Mouse (Mus musculus): Measurements from ENCODE around the gene Hint3. TPM values are rescaled to one million over a fixed set of nuclear protein-coding genes. Genes with fewer than 3 reads are reported as not detected.
"Not testable (repeated sequence)": the region's sequence is repeated elsewhere in the genome, so short reads cannot be mapped to it uniquely, and the experiment has no call there.

Gene Hint3
- 10 to 100 TPM; 79.6 to 89.7 TPM for total RNA-seq (2021)

- no peak for DNase-seq
- intact Hi-C loops (cut with DNase I), result no loop called here
Observed at GRCm38 (mm10) chr10:30629513-30629912, at the start of gene Hint3. Gene Hint3, minus strand, starts transcription at chr10:30629632.

- intact Hi-C loops (cut with DNase I), result no loop called here
- no peak for DNase-seq
Observed at GRCm38 (mm10) chr10:30678051-30678450, 48.6 kb upstream of the Hint3 start.

GRCm38 (mm10) chr10:30674825-30675224 lies 45.4 kb upstream of the Hint3 start:
- DNase-seq, result no peak
- intact Hi-C loops (cut with DNase I), result no loop called here

GRCm38 (mm10) chr10:30666580-30666979 lies 37.1 kb upstream of the Hint3 start:
- no peak for DNase-seq
- intact Hi-C loops (cut with DNase I), result no loop called here

- no peak for DNase-seq
- intact Hi-C loops (cut with DNase I), result loop anchor here (5.0 kb wide), 1 partner anchor 152 kb away; no protein-coding TSS in a partner anchor
Observed at GRCm38 (mm10) chr10:30660564-30661328, 31.3 kb upstream of the Hint3 start.

- intact Hi-C loops (cut with DNase I), result no loop called here
- DNase-seq, result no peak
Observed at GRCm38 (mm10) chr10:30655655-30656054, 26.2 kb upstream of the Hint3 start.

GRCm38 (mm10) chr10:30647681-30648080 lies 18.2 kb upstream of the Hint3 start:
- no peak for DNase-seq
- intact Hi-C loops (cut with DNase I), result no loop called here

- no peak for DNase-seq
- intact Hi-C loops (cut with DNase I), result no loop called here
Observed at GRCm38 (mm10) chr10:30638216-30638615, 8.8 kb upstream of the Hint3 start.

GRCm38 (mm10) chr10:30636474-30637154 lies 7.2 kb upstream of the Hint3 start:
- intact Hi-C loops (cut with DNase I), result not testable (repeated sequence)

GRCm38 (mm10) chr10:30632718-30633117 lies 3.3 kb upstream of the Hint3 start:
- intact Hi-C loops (cut with DNase I), result no loop called here
- DNase-seq, result no peak

More at GRCm38 (mm10) chr10:30636474-30637154, 7.2 kb upstream of the Hint3 start:
- DNase-seq, result not testable (repeated sequence)

GRCm38 (mm10) chr10:30629977-30630376 lies 545 bp upstream of the Hint3 start:
- intact Hi-C loops (cut with DNase I), result no loop called here
- no peak for DNase-seq

GRCm38 (mm10) chr10:30628444-30628843 lies 988 bp downstream of the Hint3 start:
- DNase-seq; intact Hi-C loops (cut with DNase I): not testable (repeated sequence)

GRCm38 (mm10) chr10:30627548-30627947 lies 1.9 kb downstream of the Hint3 start:
- DNase-seq, result no peak
- intact Hi-C loops (cut with DNase I), result no loop called here

GRCm38 (mm10) chr10:30624161-30625019 lies 5.0 kb downstream of the Hint3 start:
- DNase-seq, result no peak
- intact Hi-C loops (cut with DNase I), result no loop called here

GRCm38 (mm10) chr10:30622928-30623327 lies 6.5 kb downstream of the Hint3 start:
- DNase-seq, result no peak
- intact Hi-C loops (cut with DNase I), result no loop called here

- intact Hi-C loops (cut with DNase I), result loop anchor here (1.0 to 5.0 kb wide), 4 partner anchors 19 to 693 kb away; partner anchors contain the start of genes Hddc2 and Trmt11
- no peak for DNase-seq
Observed at GRCm38 (mm10) chr10:30618918-30619210, 10.6 kb downstream of the Hint3 start.

GRCm38 (mm10) chr10:30618091-30618917 lies 11.1 kb downstream of the Hint3 start:
- peak; percentile 98 to 99 for DNase-seq
- intact Hi-C loops (cut with DNase I), result loop anchor here (1.0 to 5.0 kb wide), 4 partner anchors 18 to 694 kb away; partner anchors contain the start of genes Hddc2 and Trmt11

- intact Hi-C loops (cut with DNase I), result no loop called here
- DNase-seq, result no peak
Observed at GRCm38 (mm10) chr10:30613039-30613438, 16.4 kb downstream of the Hint3 start.

GRCm38 (mm10) chr10:30609614-30610013 lies 19.8 kb downstream of the Hint3 start:
- intact Hi-C loops (cut with DNase I), result no loop called here
- no peak for DNase-seq

GRCm38 (mm10) chr10:30608109-30608508 lies 21.3 kb downstream of the Hint3 start:
- no peak for DNase-seq
- intact Hi-C loops (cut with DNase I), result no loop called here

Measured in heart, postnatal 36 days (tissue).